Mouse (Mus musculus) layer of hippocampus, adult 18-20 months (tissue): Measurements from ENCODE around the gene Cdkn2a. TPM values are rescaled to one million over a fixed set of nuclear protein-coding genes. Genes with fewer than 3 reads are reported as not detected.

Source experiments
- DNase-seq, 2 experiments: peaks; one replicate each; pipeline ENCODE4 v3.0.0; 2022; ENCODE audit warnings: low spot score in 2 of 2
- long read RNA-seq: library from polyadenylated mRNA; stranded (forward); transcript quantifications from one replicate; pipeline ENCODE4 v2.0.0, GENCODE M21; 2021
- total RNA-seq, 2 experiments: library from RNA; stranded (reverse); gene quantifications; 2 replicates each; pipeline ENCODE4 v1.2.3; 2021

Gene Cdkn2a
- total RNA-seq = under 1 TPM; 0.38 to 0.64 TPM
- long read RNA-seq = 0 reads

- peak; percentile 32 to 53 for DNase-seq
These were observed at the start of gene Cdkn2a for GRCm38 (mm10) chr4:89294486-89295440. Gene Cdkn2a, minus strand, starts transcription at chr4:89294653.

- DNase-seq = no peak
These were observed 19.0 kb upstream of the Cdkn2a start for GRCm38 (mm10) chr4:89313461-89313860.

GRCm38 (mm10) chr4:89310491-89311254 lies 16.2 kb upstream of the Cdkn2a start, which contains the start of gene Cdkn2b:
Gene Cdkn2b, minus strand, starts transcription at chr4:89311039.
- DNase-seq = peak; percentile 25 to 74

GRCm38 (mm10) chr4:89309996-89310395 lies 15.5 kb upstream of the Cdkn2a start:
- no peak for DNase-seq

- no peak for DNase-seq
These were observed 13.5 kb upstream of the Cdkn2a start for GRCm38 (mm10) chr4:89308001-89308400.

GRCm38 (mm10) chr4:89306798-89307365 lies 12.4 kb upstream of the Cdkn2a start:
- DNase-seq = no peak

- DNase-seq = no peak
These were observed 11.2 kb upstream of the Cdkn2a start for GRCm38 (mm10) chr4:89305691-89306090.

- no peak for DNase-seq
These were observed 9.0 kb upstream of the Cdkn2a start for GRCm38 (mm10) chr4:89303281-89303995.

- no peak for DNase-seq
These were observed 7.7 kb upstream of the Cdkn2a start for GRCm38 (mm10) chr4:89302129-89302528.

- no peak for DNase-seq
These were observed 5.3 kb upstream of the Cdkn2a start for GRCm38 (mm10) chr4:89299721-89300120.

- DNase-seq = no peak
These were observed 1.2 kb upstream of the Cdkn2a start for GRCm38 (mm10) chr4:89295441-89296220.

- no peak for DNase-seq
These were observed 365 bp downstream of the Cdkn2a start for GRCm38 (mm10) chr4:89294091-89294485.

GRCm38 (mm10) chr4:89293516-89293915 lies 937 bp downstream of the Cdkn2a start:
- no peak for DNase-seq

- DNase-seq = no peak
These were observed 5.4 kb downstream of the Cdkn2a start for GRCm38 (mm10) chr4:89289028-89289427.

- DNase-seq = no peak
These were observed 7.9 kb downstream of the Cdkn2a start for GRCm38 (mm10) chr4:89286566-89286965.

- no peak for DNase-seq
These were observed 8.8 kb downstream of the Cdkn2a start for GRCm38 (mm10) chr4:89285688-89286087.

- DNase-seq = no peak
These were observed 11.8 kb downstream of the Cdkn2a start for GRCm38 (mm10) chr4:89282661-89283060.

GRCm38 (mm10) chr4:89282036-89282566 lies 12.4 kb downstream of the Cdkn2a start:
- DNase-seq = no peak

GRCm38 (mm10) chr4:89281236-89281635 lies 13.2 kb downstream of the Cdkn2a start:
- DNase-seq = no peak

GRCm38 (mm10) chr4:89279641-89280040 lies 14.8 kb downstream of the Cdkn2a start:
- no peak for DNase-seq
